Mouse (Mus musculus) A20 (cell line): Measurements from ENCODE around the gene Sec63.

Source experiments
- DNase-seq: peaks from one replicate; pipeline ENCODE4 v3.0.0-alpha.2; 2011; ENCODE audit warnings: low read depth, low spot score

Gene Sec63

GRCm38 (mm10) chr10:42862806-42863205, 101.5 kb downstream of the Sec63 start:
- DNase-seq: no peak

- no peak for DNase-seq
Measured at GRCm38 (mm10) chr10:42863621-42864391, 102.5 kb downstream of the Sec63 start.

GRCm38 (mm10) chr10:42864696-42865095, 103.4 kb downstream of the Sec63 start:
- no peak for DNase-seq

GRCm38 (mm10) chr10:42868416-42868815, 107.1 kb downstream of the Sec63 start:
- no peak for DNase-seq

GRCm38 (mm10) chr10:42869467-42869866, 108.2 kb downstream of the Sec63 start:
- no peak for DNase-seq

- no peak for DNase-seq
Measured at GRCm38 (mm10) chr10:42872269-42873010, 111.1 kb downstream of the Sec63 start.

- no peak for DNase-seq
Measured at GRCm38 (mm10) chr10:42873077-42873595, 111.8 kb downstream of the Sec63 start.

- no peak for DNase-seq
Measured at GRCm38 (mm10) chr10:42876172-42876571, 114.9 kb downstream of the Sec63 start.

GRCm38 (mm10) chr10:42879269-42879681, 118.0 kb downstream of the Sec63 start:
- no peak for DNase-seq

- no peak for DNase-seq
Measured at GRCm38 (mm10) chr10:42879682-42880081, 118.4 kb downstream of the Sec63 start.
